Mouse (Mus musculus) stomach, embryonic 14.5 days (tissue): ENCODE data around the gene Timm8a2. TPM values are rescaled to one million over a fixed set of nuclear protein-coding genes. Genes with fewer than 3 reads are reported as not detected.
A peak's percentile ranks its signal among the peaks of the same experiment; 100 is the strongest.

Experiments
- ATAC-seq: fragments of 200-750 bp; cut with Nextera tagmentation; 2 replicates; pipeline ENCODE4 v1.8.0; 2017; ENCODE audit warnings: low read depth, moderate TSS enrichment; ENCODE audit not compliant: insufficient number of reproducible peaks, insufficient read depth, low FRiP score
- H3K27ac ChIP-seq: fragments of 300-500 bp; sonication (generic); 2 replicates; pipeline ENCODE4 v1.5.1; 2014; ENCODE audit warnings: mild to moderate bottlenecking, low read length, moderate library complexity, mixed read lengths
- H3K27me3 ChIP-seq: fragments of 300-500 bp; sonication (generic); 2 replicates; pipeline ENCODE4 v1.6.1; 2014; ENCODE audit warnings: low read length, control low read depth, mixed read lengths; ENCODE audit not compliant: control insufficient read depth, insufficient read depth
- H3K36me3 ChIP-seq: fragments of 300-500 bp; sonication (generic); 2 replicates; pipeline ENCODE4 v1.6.1; 2014; ENCODE audit warnings: mild to moderate bottlenecking, control low read depth, low read length, moderate library complexity, mixed read lengths; ENCODE audit not compliant: control insufficient read depth, insufficient read depth
- H3K4me1 ChIP-seq: fragments of 300-500 bp; sonication (generic); 2 replicates; pipeline ENCODE4 v1.6.1; 2014; ENCODE audit warnings: low read length, control low read depth, mixed read lengths; ENCODE audit not compliant: control insufficient read depth, insufficient read depth
- H3K4me2 ChIP-seq: fragments of 300-500 bp; sonication (generic); replicated peaks from 2 replicates; pipeline ENCODE4 v1.6.1; 2014; ENCODE audit warnings: low read depth, low read length, control low read depth
- H3K4me3 ChIP-seq: fragments of 300-500 bp; sonication (generic); 2 replicates; pipeline ENCODE4 v1.5.1; 2014; ENCODE audit warnings: low read depth, low read length, control low read depth
- H3K9ac ChIP-seq: fragments of 300-500 bp; sonication (generic); replicated peaks from 2 replicates; pipeline ENCODE4 v1.6.1; 2014; ENCODE audit warnings: low read depth, mild to moderate bottlenecking, control low read depth, low read length, moderate library complexity, mixed read lengths
- H3K9me3 ChIP-seq: fragments of 300-500 bp; sonication (generic); 2 replicates; pipeline ENCODE4 v1.6.1; 2016; ENCODE audit warnings: low read depth, low read length, control low read depth; ENCODE audit not compliant: control insufficient read depth
- WGBS: fragments of 180-500 bp; shearing (Covaris S2); extraction: QIAGEN DNeasy Blood & Tissue Kit; methylation state at CpG from one replicate; pipeline ENCODE4 v1.1.7; 2014; 5-methylcytosine and 5-hydroxymethylcytosine counted together
- polyA plus RNA-seq: library from polyadenylated mRNA; unstranded; fragments of >200 nt; fragmentation: Nextera tagmentation; extraction: Ambion mirVana; gene quantifications from 2 replicates; pipeline ENCODE4 v1.2.1, GENCODE M21; 2014

Timm8a2 gene
- polyA plus RNA-seq, 1 experiment from 2014 or later = not detected

DNA sequence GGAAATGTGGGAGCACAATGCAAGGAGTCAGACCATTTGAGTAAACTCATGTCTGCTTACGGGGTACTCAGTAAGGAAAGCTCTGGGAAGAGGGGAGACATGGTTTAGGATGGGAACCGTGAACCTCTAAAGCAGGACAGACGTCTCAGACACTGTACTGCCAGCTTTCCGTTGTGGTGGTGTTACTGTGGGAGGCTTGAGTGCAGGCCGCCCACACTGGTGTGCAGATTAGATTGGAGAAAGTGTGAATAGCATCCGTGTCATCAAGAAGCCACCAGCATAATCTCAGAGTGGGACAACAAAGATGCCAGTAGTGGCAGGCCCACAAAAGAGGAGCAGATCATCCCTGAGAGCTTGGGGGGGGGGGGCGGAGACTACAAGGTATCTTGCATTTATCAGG is 32.2 kb upstream of the Timm8a2 start:
- Histone ChIP-seq H3K9ac (no peak overlapping the region), H3K4me2 (no peak overlapping the region), H3K4me3 (no peak overlapping the region), H3K9me3 (no peaks in the 10 kb centered on the region), H3K36me3 (no peaks in the 10 kb centered on the region; the same call in 1 of the 2 replicates), H3K27me3 (no peaks in the 10 kb centered on the region), H3K27ac (no peak overlapping the region), H3K4me1 (no peaks in the 10 kb centered on the region)
- ATAC-seq = no peak
- WGBS = 94% methylated on average over 7 of the region's 7 CpGs

- H3K9ac ChIP-seq = no peak overlapping the region
- no peak overlapping the region for H3K4me3 ChIP-seq
- no peaks in the 10 kb centered on the region for H3K9me3 ChIP-seq
- ATAC-seq = no peak
- H3K27me3 ChIP-seq = no peaks in the 10 kb centered on the region
- no peak overlapping the region for H3K4me2 ChIP-seq
- no peaks in the 10 kb centered on the region for H3K4me1 ChIP-seq
- H3K36me3 ChIP-seq = peaks cover 2% of the 10 kb centered on the region; the same call in 1 of the 2 replicates
- no peak overlapping the region for H3K27ac ChIP-seq
Measured at GRCm38 (mm10) chr14:122003812-122004211, 30.7 kb upstream of the Timm8a2 start.

DNA sequence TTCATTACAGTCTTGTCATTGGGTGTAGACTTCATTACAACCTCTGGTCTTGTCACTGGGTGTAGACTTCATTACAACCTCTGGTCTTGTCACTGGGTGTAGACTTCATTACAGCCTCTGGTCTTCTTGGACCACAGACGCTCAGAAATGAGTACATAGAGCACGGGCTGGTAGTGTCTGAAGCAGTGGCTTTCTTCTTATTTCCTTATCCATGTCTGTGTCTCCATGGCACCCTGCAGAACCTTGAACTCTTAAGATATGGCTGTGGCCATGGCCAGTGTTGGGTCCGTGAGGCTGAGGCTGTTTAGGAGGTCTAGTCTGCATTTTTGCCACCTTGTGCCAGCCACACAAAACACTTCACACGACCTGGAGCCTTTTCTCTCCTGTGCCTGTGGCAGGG is 26.2 kb upstream of the Timm8a2 start:
- no peak overlapping the region for H3K9ac ChIP-seq
- 87% methylated on average over 4 of the region's 4 CpGs for WGBS
- H3K4me1 ChIP-seq = no peaks in the 10 kb centered on the region
- peaks cover 13% of the 10 kb centered on the region; the same call in 1 of the 2 replicates for H3K36me3 ChIP-seq
- no peak for ATAC-seq
- no peaks in the 10 kb centered on the region for H3K9me3 ChIP-seq
- no peak overlapping the region for H3K27ac ChIP-seq
- H3K4me3 ChIP-seq = no peak overlapping the region
- no peak overlapping the region for H3K4me2 ChIP-seq
- H3K27me3 ChIP-seq = no peaks in the 10 kb centered on the region

DNA sequence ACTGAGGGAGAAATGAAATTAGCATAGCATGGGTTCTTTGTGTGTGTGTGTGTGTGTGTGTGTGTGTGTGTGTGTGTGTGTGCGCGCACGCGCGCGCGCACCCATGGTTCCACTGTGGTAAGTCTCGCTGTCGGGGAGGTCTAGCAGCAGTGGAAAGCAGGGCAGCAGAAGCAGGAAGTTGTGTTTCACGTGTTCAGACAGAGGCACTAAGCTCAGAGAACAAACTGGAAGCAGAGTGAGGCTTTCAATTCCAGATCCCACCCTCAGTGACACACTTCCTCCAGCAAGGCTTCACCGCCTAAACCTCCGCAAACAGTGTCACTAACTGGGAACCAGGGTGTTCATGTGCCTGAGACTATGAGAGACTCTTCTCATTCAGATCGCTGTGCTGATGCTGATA is 25.0 kb upstream of the Timm8a2 start:
- Histone ChIP-seq H3K27me3 (no peaks in the 10 kb centered on the region), H3K9me3 (no peaks in the 10 kb centered on the region), H3K27ac (no peak overlapping the region), H3K9ac (no peak overlapping the region), H3K4me3 (no peak overlapping the region), H3K4me1 (no peaks in the 10 kb centered on the region), H3K36me3 (peaks cover 13% of the 10 kb centered on the region; the same call in 1 of the 2 replicates), H3K4me2 (no peak overlapping the region)
- WGBS = 87% methylated on average over 13 of the region's 13 CpGs
- ATAC-seq = no peak

GRCm38 (mm10) chr14:122010301-122010700 is 24.2 kb upstream of the Timm8a2 start:
- no peaks in the 10 kb centered on the region for H3K27me3 ChIP-seq
- no peaks in the 10 kb centered on the region for H3K9me3 ChIP-seq
- ATAC-seq = no peak
- H3K4me1 ChIP-seq = no peaks in the 10 kb centered on the region
- H3K36me3 ChIP-seq = peaks cover 13% of the 10 kb centered on the region; the same call in 1 of the 2 replicates
- WGBS = 70% methylated on average over 7 of the region's 7 CpGs
- H3K4me3 ChIP-seq = no peak overlapping the region
- H3K4me2 ChIP-seq = no peak overlapping the region
- H3K27ac ChIP-seq = no peak overlapping the region
- H3K9ac ChIP-seq = no peak overlapping the region

DNA sequence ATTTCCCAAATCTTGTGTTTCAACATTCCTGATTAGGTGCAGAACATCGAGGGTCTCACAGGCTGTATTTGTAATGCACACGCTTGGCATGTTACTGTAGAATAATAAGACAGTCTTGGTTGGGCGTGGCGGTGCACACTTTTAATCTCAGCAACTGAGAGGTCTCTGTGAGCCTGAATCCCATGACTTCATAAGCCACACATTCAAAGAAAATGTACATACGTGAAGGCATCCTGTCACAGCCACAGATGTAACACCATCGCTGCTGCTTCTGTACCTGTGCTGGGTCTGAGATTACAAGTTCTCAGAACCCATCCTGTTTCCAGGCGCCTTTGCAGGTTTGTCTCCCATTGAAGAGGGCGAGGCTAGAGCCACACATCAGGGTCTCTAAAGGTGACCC is 22.7 kb upstream of the Timm8a2 start:
- Histone ChIP-seq H3K4me2 (no peak overlapping the region), H3K27me3 (no peaks in the 10 kb centered on the region), H3K4me1 (no peaks in the 10 kb centered on the region), H3K9ac (no peak overlapping the region), H3K9me3 (no peaks in the 10 kb centered on the region), H3K27ac (no peak overlapping the region), H3K36me3 (peaks cover 13% of the 10 kb centered on the region; the same call in 1 of the 2 replicates), H3K4me3 (no peak overlapping the region)
- no peak for ATAC-seq
- 87% methylated on average over 8 of the region's 8 CpGs for WGBS

DNA sequence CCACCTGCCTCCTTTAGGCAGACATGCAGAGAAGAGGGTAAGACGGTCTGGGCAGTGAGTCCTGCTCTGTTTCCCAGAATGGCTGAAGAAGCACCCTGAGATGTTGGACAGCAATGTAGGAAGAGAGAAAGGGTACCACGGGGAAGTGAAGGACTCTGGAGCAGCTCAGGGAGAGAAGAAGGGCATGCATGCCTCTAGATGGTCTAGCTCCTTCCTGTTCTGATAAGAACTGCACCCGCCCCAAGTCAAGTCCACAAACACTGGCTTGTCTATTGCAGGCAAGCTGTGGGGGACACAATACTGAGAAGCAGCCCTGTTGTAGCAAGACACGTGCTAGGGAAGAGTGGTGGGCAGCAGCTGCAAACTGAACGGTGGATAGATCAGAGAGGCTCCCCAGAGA is 22.3 kb upstream of the Timm8a2 start:
- H3K27ac ChIP-seq = no peak overlapping the region
- H3K27me3 ChIP-seq = no peaks in the 10 kb centered on the region
- H3K4me1 ChIP-seq = no peaks in the 10 kb centered on the region
- no peak overlapping the region for H3K4me3 ChIP-seq
- no peak overlapping the region for H3K9ac ChIP-seq
- no peak for ATAC-seq
- no peaks in the 10 kb centered on the region for H3K9me3 ChIP-seq
- H3K4me2 ChIP-seq = no peak overlapping the region
- peaks cover 13% of the 10 kb centered on the region; the same call in 1 of the 2 replicates for H3K36me3 ChIP-seq
- WGBS = 75% methylated on average over 5 of the region's 5 CpGs

- ATAC-seq = no peak
- Histone ChIP-seq H3K4me3 (no peak overlapping the region), H3K4me2 (no peak overlapping the region), H3K36me3 (peaks cover 13% of the 10 kb centered on the region; the same call in 1 of the 2 replicates), H3K27me3 (no peaks in the 10 kb centered on the region), H3K27ac (no peak overlapping the region), H3K9me3 (no peaks in the 10 kb centered on the region), H3K4me1 (no peaks in the 10 kb centered on the region), H3K9ac (no peak overlapping the region)
- WGBS = 64% methylated on average over 13 of the region's 13 CpGs
Measured at GRCm38 (mm10) chr14:122012814-122013213, 21.7 kb upstream of the Timm8a2 start.

- Histone ChIP-seq H3K4me2 (no peak overlapping the region), H3K36me3 (peaks cover 13% of the 10 kb centered on the region; the same call in 1 of the 2 replicates), H3K9me3 (no peaks in the 10 kb centered on the region), H3K4me1 (no peaks in the 10 kb centered on the region), H3K9ac (no peak overlapping the region), H3K4me3 (no peak overlapping the region), H3K27ac (no peak overlapping the region), H3K27me3 (no peaks in the 10 kb centered on the region)
- WGBS = 68% methylated on average over 14 of the region's 14 CpGs
- ATAC-seq = 0 out of 2 replicates have a peak, but pooled peaks have one; percentile 23
Measured at GRCm38 (mm10) chr14:122013417-122013951, 21.0 kb upstream of the Timm8a2 start.
